Mouse (Mus musculus) lung, adult 2 months (tissue): ENCODE measurements around the gene Tmprss9.

Experiments used
- CTCF ChIP-seq: fragments of 200-500 bp; IDR thresholded peaks from 2 replicates; pipeline ENCODE4 v1.5.1; 2011; ENCODE audit warnings: mild to moderate bottlenecking, low read length, control low read depth; ENCODE audit not compliant: insufficient read depth
- POLR2A ChIP-seq: fragments of 200-500 bp; IDR thresholded peaks from 2 replicates; pipeline ENCODE4 v1.6.1; 2011; ENCODE audit warnings: low read depth, mild to moderate bottlenecking, control low read depth, low read length, borderline replicate concordance; ENCODE audit errors: extremely low read depth

- TF ChIP-seq CTCF: no peak
- TF ChIP-seq POLR2A: no peak
These were observed 44.1 kb downstream of the Tmprss9 start for GRCm38 (mm10) chr10:80915736-80916135.
